Mouse (Mus musculus) hindlimb bud, embryonic 11.5 days (tissue): ENCODE data around the gene Map3k6.
A peak's percentile ranks its signal among the peaks of the same experiment; 100 is the strongest.

Experiments
- DNase-seq: peaks from one replicate; pipeline ENCODE4 v3.0.0-alpha.2; 2012; ENCODE audit warnings: low read depth, low spot score; ENCODE audit errors: extremely low spot score

The Map3k6 gene

DNA sequence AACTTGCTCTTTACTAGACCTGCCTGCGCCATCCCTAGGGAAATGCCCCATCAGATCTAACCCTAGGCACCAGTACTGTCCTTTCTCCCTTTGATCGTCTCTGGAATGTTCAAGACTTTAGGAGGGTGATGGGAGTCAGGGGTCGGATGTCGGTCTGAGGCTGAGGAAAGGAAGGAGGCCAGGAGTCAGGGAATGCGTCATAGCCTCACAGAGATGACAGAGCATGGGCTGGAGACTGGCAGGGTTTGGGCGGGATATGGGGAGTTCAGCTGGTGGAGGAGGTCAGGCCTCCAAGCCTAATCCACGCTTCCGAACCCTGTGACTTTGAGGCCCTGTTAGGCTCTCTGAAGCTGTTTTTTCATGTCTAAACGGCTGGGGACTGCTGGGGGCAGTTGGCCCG is 27.0 kb upstream of the Map3k6 start:
- no peak for DNase-seq

DNA sequence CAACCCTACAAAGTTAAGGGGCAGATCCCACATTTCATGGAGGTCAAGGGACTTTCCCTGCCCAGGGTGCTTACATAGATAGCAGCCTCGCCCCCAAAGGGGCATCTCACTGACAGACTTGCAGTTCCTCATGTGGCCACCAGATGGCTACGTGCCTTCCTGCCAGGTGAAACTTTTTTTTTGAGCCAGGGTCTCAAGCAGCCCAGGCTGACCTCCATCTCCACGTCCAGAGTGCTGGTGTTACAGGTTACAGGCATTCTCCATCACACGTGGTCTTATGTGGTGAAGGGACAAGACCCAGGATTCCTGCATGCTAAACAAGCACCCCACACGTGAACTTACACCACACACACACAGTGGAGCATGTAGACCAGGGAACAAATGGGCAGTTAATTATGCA is 23.0 kb upstream of the Map3k6 start:
- DNase-seq, result no peak

DNA sequence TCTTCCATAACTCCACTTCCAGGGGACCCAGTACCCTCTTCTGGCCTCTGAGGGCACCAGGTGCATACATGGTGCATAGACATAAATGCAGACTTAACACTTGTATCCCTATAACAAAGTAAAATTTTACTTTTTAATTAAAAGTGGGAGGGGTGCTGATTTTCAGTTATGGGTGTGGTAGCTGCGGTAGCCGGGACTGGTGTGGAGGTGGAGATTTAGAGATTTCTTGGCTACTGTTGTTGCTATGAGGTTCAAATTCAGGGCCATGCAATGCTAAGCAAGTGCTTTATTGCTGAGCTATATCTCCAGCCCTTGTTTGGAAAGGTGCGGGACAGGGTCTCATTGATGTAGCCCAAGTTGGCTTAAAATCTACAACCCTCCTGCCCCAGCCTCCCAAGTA is 21.9 kb upstream of the Map3k6 start:
- no peak for DNase-seq

DNA sequence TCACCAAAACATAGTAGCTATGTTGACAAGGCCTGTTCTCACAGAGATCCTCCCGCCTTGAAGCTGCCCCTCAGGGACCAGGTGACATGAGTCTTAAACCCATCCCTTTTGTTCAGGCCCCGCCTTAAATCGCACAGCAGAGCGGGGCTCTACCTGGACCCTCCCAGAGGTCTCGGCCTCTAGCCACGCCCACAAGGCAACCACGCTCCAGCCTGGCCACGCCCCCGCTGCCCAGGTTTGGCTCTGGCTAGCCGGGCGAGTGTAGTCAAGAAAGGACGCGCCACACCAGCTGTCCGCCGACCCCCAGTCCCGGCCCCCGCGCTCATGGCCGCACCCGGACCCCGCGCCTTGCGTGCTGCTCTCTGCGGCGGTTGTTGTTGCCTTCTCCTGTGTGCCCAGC is 20.0 kb upstream of the Map3k6 start:
- no peak for DNase-seq

DNA sequence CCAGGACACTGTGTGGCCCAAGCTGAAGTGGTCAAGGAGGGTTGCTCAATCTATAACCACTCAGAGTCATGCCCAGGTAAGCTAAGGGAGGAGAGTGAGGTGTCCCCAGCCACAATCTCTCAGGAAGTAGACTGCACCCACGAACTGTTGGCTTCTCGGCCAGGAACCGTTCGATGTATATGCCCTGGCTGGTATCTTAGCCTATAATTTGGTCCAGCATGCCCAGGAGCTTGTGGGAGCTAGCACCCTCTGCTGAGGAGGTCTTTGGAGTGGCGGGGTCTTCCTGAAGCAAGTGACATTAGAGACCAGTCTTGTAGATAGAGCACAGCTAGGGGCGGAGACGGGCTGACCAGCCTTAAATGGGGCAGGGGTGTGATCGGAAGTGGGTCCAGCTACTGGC is 18.9 kb upstream of the Map3k6 start:
- no peak for DNase-seq

DNA sequence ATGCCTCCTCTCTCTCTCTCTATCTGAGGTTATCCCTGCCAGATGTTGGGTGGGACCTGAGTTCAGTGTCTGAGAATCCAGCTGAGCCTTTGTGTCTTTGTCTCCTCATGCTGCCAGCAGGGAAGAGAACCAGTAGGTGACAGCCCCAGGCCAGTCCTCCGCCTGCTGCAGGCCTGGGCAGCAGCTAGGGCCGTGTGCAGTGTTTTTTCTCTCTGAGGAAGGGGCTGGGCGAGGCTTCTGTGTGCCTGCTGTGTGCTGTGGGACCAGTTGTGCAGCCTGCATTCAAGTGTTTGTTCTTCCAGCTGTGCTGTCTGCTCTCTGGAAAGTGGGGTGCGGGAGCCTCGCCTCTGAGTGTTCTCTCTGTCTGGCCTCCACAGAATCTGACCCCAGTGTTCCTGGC is 16.7 kb upstream of the Map3k6 start:
- DNase-seq, result no peak

DNA sequence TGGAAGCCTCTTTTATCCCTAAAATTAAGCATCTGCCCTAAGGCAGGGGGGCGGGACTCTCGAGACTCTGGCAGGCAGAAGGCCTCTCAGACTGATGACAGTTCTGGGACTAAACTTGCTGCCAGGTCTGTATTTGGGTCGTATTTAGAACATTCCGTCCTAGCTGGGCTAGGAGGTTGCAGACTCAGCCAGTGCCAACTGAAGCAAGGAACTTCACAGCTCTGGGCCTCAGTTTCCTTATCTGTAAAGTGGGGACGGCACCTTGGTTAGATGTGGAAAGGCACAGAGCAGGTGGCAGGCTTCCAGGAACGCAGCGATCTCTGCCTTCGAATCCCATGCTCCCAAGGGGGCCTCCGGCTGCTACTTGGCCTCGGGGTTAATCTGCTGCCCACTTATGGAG is 14.5 kb upstream of the Map3k6 start:
- DNase-seq, result no peak

DNA sequence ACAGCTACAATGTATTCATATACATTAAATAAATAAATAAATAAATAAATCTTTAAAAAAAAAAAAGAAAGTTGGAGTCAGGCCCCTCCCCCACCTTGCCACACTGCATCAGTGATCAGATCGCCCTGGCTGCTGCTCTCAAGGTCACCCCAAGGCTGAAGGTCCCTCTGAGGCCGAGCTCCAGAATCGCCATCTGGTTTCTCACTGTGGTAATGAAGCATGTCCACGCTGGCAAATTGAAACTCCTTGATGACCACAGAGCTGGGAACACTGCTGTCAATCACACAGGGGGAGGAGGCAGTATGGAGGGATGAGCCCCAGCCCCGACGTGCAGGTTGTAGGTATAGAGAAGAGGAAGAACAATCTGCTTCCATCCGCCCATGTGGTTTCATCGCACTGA is 13.0 kb upstream of the Map3k6 start:
- DNase-seq, result no peak

DNA sequence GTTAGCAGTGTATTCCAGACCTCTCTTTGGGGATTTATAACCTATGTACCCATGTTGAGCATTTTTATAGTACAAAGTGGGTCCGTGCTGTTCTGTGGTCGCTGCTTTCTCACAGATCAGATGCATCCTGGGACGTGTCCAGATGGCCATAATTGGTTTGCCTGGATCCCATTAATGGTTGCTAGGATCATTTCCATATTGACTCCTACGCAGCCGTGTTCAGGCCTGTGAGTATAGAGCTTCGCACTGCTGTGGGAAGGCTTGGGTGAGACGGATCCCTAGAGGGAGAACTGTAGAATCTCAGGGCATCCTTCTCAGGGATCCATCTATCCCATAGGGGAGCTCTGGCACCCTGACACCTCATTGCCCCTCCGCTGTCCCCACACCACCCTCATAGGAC is 11.0 kb upstream of the Map3k6 start:
- DNase-seq, result no peak

DNA sequence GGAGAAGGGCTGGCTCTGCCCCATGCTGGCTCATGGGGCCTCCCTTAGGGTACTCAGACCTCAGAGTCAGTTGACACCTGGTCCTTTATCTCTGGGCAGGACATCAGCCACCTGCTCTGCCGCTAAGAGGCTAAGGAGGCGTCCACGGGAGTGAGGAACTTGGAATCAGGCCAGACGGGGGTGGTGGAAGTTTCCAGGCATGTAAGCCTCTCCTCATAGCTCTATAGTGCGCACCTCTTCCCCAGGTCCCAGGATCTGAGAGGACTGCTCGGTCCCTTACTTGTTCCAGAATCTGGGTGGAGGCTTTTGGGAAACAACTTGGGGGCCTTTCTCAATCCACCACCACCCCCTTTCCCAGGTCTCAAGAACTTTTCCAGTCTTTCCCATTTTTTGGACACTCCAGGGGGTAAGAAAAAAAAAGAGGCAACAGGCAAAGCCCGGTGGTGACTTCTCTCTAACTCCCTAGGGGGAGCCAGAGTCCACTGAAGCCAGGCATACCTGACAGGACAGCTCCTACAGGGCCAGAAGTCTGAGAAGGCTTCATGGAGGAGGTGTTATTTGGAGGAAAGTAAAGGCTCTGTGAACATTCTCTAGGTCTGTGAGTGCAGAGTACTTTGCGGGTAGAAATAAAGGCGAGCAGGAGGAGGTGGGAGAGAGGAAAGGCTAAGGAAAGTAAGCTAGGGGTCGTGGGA is 7.2 kb upstream of the Map3k6 start:
- no peak for DNase-seq

DNA sequence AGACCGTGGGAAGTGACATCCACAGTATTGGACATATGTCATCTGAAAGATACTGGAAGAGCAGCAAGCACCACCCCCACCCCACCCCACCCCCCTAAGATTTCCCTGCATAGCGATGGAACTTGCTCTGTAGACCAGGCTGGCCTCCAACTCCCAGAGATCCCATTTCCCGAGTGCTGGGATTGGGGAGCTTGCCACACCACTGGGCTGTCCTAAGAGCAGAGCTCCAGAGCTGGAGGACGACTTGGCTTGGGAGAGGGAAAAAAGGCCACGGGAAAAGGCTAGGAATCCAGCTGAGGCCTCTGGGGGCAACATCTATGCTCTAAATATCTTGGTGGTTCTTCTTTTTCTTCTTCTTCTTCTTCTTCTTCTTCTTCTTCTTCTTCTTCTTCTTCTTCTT is 5.8 kb upstream of the Map3k6 start:
- no peak for DNase-seq

DNA sequence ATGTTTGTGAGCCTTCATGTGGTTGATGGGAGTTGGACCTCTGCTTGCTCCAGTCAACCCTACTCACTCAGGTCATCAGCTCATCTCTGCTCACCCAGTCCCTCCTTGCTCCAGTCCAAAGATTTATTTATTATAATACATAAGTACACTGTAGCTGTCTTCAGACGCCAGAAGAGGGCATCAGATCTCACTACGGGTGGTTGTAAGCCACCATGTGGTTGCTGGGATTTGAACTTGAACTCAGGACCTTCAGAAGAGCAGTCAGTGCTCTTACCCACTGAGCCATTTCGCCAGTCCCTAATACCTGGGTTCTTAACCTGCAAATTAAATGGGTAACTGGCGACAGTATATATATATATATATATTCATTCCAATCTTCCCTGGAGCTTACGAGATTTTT is 5.2 kb upstream of the Map3k6 start:
- no peak for DNase-seq

DNA sequence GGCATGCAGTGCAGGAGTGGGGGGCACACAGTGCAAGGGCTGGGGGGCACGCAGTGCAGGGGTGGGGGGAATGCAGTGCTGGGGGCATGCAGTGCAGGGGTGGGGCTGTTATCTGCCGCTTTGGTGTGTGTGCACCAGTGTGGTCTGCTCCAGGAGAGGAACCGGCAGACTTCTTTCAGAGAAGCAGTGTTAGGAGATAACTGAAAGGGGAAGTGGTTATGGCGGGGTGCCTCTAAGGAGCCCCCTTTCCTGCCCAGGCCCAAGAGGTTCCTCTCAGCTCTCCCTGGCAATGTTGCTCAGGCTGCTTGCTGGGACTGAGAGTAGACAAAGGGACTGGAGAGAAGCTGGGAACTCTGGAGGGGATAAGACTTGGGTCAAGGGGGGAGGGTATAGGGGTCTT is 2.7 kb upstream of the Map3k6 start:
- no peak for DNase-seq

DNA sequence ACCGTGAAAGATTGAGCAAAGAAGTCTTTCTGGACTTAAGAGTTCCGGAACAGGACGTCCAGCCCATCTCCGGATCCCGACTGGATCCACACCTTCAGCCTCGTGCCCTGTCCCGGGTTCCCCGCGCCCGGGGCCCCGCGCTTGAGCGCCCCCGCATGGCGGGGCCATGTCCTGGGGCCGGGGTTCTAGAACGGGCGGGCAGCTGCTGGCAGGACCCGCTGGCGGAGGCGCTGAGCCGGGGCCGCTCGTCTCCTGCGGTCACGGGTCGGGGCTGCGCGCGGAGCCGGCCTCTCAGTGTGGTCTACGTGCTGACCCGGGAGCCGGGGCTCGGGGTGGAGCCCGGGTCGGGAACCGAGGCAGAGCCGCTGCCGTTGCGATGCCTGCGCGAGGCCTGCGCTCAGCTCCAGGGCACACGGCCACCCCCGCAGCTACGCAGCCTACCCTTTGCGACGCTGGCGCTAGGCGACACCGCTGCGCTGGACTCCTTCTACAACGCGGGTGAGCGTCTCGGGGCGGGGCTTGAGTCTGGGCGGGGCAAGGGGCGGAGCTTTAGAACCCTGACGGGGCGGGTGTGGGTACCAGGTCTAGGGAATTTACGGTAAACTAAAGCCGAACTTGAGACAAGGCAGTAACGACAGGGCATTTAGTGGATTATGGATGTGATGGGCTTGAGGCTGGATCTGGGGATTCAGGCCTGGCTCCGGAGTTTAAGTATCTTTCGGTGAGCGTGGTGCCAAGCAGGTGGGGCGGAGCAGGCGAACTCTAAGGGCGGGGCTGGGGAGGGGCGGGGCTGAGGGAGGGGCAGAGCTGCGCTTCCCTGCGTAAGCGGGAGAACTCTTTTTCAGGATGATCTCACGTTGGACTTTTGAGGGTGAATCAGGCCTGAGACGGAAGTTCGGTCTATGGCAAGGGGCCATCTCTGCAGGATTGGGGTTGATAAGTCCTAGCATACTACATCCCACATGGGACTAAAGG is 603 bp downstream of the Map3k6 start:
- peak; percentile 52 for DNase-seq

DNA sequence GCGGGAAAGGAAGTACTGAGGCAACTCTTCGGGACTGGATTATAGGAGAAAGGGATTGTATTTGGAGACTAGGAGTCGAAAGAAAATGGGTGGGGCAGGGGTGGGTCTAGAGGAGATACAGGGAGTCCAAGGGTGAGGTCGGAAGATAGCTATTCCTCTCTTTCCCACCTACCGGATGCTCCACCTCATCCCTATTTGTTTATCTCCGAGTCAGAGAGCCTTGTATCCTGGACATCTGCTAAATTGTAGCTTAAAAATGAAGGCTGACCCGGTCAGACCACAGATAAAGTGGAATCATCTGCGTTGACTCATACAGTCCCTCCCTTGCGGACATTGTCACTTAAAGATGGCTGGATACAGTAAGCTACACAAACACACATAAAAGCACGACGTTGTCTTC is 1.3 kb downstream of the Map3k6 start:
- DNase-seq, result no peak

DNA sequence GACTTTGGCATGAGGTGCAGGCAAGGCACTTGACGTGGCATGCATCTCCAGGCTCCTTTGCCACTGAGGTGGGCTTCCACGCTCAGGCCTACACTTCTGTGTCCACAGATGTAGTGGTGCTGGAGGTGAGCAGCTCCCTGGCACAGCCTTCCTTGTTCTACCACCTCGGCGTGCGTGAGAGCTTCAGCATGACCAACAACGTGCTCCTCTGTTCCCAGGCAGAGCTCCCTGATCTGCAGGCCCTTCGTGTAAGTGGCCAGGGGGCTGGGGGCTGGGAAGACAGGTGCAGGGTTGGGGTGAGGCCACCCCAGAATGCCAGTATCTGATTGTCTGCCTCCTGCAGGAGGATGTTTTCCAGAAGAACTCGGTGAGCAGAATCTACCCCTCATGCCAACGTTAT is 2.1 kb downstream of the Map3k6 start:
- no peak for DNase-seq

DNA sequence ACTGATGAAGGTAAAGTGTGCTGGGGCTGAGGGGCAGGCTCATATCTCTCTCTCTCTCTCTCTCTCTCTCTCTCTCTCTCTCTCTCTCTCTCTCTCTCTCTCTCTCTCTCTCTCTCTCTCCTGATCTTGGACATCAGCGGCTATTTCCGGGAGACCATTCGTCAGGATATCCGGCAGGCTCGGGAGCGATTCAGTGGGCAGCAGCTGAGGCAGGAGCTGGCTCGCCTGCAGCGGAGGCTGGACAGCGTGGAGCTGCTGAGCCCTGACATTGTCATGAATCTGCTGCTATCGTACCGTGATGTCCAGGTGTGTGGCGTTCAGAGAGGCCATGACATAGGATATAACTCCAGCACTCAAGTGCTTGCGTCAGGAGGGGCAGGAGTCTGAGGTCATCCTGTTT is 2.9 kb downstream of the Map3k6 start:
- DNase-seq, result no peak

DNA sequence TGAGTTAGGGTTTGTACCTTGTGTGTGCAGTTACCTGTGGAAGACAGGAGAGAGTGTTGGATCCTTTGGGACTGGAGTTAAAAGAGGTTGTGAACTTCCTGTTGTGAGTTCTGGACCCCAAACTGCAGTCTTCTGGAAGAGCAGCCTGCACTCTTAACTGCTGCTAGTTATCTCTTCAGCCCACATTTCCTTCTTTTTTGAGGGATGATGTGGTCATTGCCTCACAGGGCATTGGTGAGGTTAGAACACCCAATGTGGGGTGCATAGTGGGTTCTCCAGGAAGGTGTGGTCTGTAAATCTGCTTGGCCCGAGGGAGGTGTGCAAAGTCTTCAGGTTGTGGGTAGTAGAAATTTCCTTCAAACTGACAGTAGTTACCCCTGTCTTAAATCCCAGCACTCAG is 3.7 kb downstream of the Map3k6 start:
- DNase-seq, result no peak

DNA sequence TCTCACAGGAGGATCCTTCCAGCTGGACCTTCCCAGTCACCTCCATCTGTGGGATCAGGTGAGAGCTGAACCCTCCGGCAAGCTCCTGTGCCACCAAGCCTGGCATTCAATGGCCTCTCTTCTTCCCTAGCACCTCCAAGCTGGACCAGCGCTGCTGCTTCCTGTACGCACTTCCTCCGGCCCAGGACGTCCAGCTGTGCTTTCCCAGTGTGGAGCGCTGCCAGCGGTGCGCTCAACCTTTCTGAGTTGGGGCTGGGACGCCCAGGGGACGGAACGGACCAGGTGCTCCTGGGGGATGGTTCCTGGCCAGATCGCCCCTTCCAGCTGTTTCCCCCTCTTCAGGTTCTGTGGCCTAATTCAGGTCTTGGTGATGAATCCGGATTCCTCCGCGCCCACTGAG is 6.5 kb downstream of the Map3k6 start:
- DNase-seq, result no peak

DNA sequence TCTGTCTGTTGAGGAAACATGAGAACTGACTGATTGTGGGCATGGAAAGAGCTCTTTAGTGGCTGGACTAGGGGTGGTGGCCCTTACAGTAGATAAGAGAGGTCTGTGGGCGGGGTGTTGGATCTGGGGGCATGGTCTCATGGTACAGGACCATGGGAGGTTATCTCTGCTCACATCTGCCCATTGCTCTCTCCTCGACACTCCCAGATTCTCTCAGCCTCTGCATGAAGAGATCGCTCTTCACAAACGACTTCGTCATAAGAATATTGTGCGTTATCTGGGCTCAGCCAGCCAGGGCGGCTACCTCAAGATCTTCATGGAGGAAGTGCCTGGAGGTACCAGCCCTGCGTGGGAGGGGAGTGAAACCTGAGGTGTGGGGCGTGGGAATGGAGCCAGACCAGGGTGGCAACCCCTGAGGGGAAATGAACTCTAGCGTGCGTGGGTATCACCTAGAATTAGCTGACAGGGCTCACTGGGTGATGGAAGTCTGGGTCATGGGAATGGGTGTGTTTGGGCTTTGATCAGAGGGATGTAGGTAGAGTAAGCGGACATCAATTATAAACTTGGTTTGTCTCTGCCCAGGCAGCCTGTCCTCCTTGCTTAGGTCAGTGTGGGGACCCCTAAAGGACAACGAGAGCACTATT is 7.3 kb downstream of the Map3k6 start:
- no peak for DNase-seq

DNA sequence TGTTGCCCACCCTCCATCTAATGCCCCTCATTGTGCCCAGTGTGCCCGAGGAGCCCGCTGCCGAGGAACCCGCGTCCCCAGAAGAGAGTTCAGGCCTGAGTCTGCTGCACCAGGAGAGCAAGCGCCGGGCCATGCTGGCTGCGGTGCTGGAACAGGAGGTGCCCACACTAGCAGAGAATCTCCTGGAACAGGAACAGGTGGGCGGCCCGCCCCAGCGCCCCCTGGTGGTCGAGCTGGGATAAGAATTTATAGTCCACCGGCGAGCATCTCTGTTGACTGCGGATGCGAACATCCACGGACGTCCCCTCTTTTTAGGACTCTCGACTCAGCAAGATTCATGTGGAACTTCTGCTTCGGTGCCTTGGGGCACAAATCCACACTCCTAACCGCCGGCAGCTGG is 10.0 kb downstream of the Map3k6 start:
- DNase-seq, result peak; percentile 39

DNA sequence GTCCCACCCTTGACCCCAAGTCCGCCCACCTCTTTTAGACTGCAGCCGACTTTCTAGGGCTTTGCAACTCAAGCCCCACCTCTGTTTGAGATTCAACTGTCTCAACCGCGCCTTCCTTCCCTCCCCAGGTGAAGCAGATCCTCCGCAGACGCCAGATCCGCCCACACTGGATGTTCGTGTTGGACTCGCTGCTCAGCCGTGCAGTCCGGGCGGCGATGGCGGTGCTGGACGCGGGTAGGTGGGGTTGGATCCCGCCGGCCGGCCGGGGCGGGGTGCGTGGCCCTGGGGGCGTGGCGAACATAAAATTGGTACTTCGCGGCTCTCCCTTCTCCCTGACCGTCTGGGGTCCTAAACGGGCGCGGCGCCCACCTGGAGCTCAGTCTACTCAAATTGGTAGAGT is 10.6 kb downstream of the Map3k6 start:
- no peak for DNase-seq
